Mouse (Mus musculus) neural tube, embryonic 14.5 days (tissue): ENCODE measurements around the gene Gm10272. TPM values are rescaled to one million over a fixed set of nuclear protein-coding genes. Genes with fewer than 3 reads are reported as not detected.
"Not testable (repeated sequence)": the region's sequence is repeated elsewhere in the genome, so short reads cannot be mapped to it uniquely, and the experiment has no call there.

Source experiments
- ATAC-seq: fragments of 200-750 bp; cut with Nextera tagmentation; 2 replicates; pipeline ENCODE4 v1.8.0; 2017; ENCODE audit warnings: low read depth, mild to moderate bottlenecking, moderate TSS enrichment, moderate library complexity
- H3K27ac ChIP-seq: fragments of 300-500 bp; sonication (generic); 2 replicates; pipeline ENCODE4 v1.5.1; 2014; ENCODE audit warnings: low read depth, mild to moderate bottlenecking, control low read depth, low read length, moderate library complexity, mixed read lengths
- H3K27me3 ChIP-seq: fragments of 300-500 bp; sonication (generic); 2 replicates; pipeline ENCODE4 v1.6.1; 2014; ENCODE audit warnings: low read length; ENCODE audit not compliant: control insufficient read depth, insufficient read depth
- H3K36me3 ChIP-seq: fragments of 300-500 bp; sonication (generic); 2 replicates; pipeline ENCODE4 v1.6.1; 2014; ENCODE audit warnings: low read length, mixed read lengths; ENCODE audit not compliant: control insufficient read depth, insufficient read depth
- H3K4me1 ChIP-seq: fragments of 300-500 bp; sonication (generic); 2 replicates; pipeline ENCODE4 v1.6.1; 2014; ENCODE audit warnings: low read length; ENCODE audit not compliant: control insufficient read depth, insufficient read depth
- H3K4me2 ChIP-seq: fragments of 300-500 bp; sonication (generic); 2 replicates; pipeline ENCODE4 v1.6.1; 2014; ENCODE audit warnings: mild to moderate bottlenecking, low read depth, low read length, control low read depth
- H3K4me3 ChIP-seq: fragments of 300-500 bp; sonication (generic); 2 replicates; pipeline ENCODE4 v1.5.1; 2014; ENCODE audit warnings: low read depth, low read length, control low read depth, mixed read lengths
- H3K9ac ChIP-seq: fragments of 300-500 bp; sonication (generic); replicated peaks from 2 replicates; pipeline ENCODE4 v1.6.1; 2014; ENCODE audit warnings: low read depth, mild to moderate bottlenecking, control low read depth, low read length, mixed read lengths
- H3K9me3 ChIP-seq: fragments of 300-500 bp; sonication (generic); 2 replicates; pipeline ENCODE4 v1.6.1; 2016; ENCODE audit warnings: low read length; ENCODE audit not compliant: control insufficient read depth
- WGBS: fragments of 180-500 bp; shearing (Covaris S2); extraction: QIAGEN DNeasy Blood & Tissue Kit; methylation state at CpG from one replicate; pipeline ENCODE4 v1.1.7; 2014; 5-methylcytosine and 5-hydroxymethylcytosine counted together
- polyA plus RNA-seq: library from polyadenylated mRNA; unstranded; fragments of >200 nt; fragmentation: Nextera tagmentation; extraction: Ambion mirVana; gene quantifications from 2 replicates; pipeline ENCODE4 v1.2.1, GENCODE M21; 2014

Gene Gm10272
- polyA plus RNA-seq, 1 experiment from 2014 or later = not detected

DNA sequence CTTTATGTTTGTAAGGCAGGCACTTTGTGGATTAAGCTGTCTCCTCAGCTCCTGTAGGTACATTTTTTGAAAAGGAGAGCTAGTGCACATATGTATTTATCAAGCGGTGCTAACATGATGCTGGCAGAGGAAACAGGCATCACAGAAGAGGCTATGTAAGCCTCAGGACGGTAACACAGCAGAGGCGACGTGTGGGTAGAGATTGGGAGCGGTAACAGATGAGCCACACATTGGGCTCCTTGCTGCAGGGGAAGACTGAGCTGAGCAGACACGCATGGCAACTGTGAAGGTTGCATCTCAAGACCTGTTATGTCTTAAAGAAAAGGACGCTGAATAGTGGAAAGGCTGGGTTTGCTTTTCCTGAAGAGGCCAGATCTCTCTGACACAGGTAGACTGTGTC, 23.4 kb upstream of the Gm10272 start:
- H3K27me3 ChIP-seq = peaks cover 11% of the 10 kb centered on the region; the same call in 1 of the 2 replicates
- H3K9ac ChIP-seq = no peak overlapping the region
- H3K27ac ChIP-seq = no peak overlapping the region

DNA sequence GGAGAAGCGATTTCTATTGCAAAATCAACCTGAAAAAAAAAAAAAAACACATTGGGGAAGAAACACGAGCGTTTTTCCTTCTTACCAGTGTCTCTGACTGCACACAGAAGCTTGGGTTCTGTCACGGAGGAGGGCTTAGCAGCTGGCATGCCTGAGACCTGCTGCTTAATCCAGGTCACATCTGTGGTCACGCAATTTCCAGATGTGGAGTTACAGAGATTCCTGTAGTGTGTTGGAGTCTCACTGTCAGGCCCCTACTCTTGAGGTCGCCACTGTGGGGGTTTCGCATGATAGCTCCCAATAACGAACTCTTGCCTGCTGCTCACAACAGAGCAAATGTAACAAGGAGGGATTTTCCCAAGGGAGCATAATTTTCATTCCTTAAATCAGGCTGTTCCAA, 22.2 kb upstream of the Gm10272 start:
- no peaks in the 10 kb centered on the region for H3K36me3 ChIP-seq
- no peaks in the 10 kb centered on the region for H3K4me1 ChIP-seq
- no peak for ATAC-seq
- H3K4me3 ChIP-seq = no peak overlapping the region
- H3K4me2 ChIP-seq = no peak overlapping the region
- 43% methylated on average over 8 of the region's 8 CpGs for WGBS
- no peaks in the 10 kb centered on the region for H3K9me3 ChIP-seq
- no peak overlapping the region for H3K9ac ChIP-seq
- H3K27ac ChIP-seq = no peak overlapping the region
- H3K27me3 ChIP-seq = peaks cover 10% of the 10 kb centered on the region; the same call in 1 of the 2 replicates

More for the DNA sequence above, 23.4 kb upstream of the Gm10272 start:
- Histone ChIP-seq H3K4me3 (no peak overlapping the region), H3K4me2 (no peak overlapping the region), H3K4me1 (no peaks in the 10 kb centered on the region), H3K36me3 (no peaks in the 10 kb centered on the region), H3K9me3 (no peaks in the 10 kb centered on the region)
- ATAC-seq = no peak
- WGBS = 72% methylated on average over 7 of the region's 7 CpGs

DNA sequence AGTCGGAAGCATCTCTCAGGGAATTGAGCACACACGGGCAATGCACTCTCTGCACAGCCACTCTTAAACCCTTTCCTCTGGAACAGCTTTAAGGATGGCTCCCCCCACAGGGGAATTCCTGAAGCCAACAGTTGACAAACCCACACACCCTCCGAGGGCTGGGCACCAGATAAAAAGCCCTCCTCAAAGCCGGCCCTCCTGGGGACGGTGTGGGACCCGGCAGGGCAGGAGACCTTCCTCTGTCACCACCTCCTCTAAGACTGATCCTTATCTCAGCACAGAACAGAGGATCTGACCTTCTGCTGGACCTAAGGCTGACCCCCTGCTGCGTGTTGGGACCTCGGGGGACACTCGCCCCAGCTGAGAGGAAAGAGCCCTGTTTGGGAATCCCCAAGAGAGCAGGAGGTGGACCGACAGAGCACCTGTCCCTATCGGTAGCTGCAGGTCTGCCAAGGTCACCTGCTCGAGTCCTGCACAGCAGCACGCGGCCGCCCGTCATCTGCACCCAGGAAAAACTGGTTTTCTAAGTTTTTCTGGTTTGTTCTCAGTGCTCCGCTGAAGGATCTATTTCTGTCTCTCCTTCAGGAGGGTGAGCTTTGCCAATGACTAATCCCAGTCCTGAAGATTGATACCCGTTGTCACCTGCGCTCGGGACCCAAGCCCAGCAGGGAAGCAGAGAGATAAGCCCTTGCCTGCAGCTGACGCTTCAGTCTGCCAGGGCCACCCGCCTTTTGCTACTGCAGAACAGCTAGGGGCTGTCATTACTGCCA, 20.3 kb upstream of the Gm10272 start, which contains the start of gene Tspear:
TSS of gene Tspear (plus strand) at position 675 of the 770 bp plus-strand sequence.
- H3K36me3 ChIP-seq = no peaks in the 10 kb centered on the region
- H3K27me3 ChIP-seq = peaks cover 10% of the 10 kb centered on the region; the same call in 1 of the 2 replicates
- no peak within 1 kb of the TSS for H3K4me3 ChIP-seq
- H3K4me1 ChIP-seq = peaks cover 2% of the 10 kb centered on the region; the same call in 1 of the 2 replicates
- 9% methylated on average over 22 of the region's 22 CpGs for WGBS
- no peaks in the 10 kb centered on the region for H3K9me3 ChIP-seq
- no peak within 1 kb of the TSS for H3K4me2 ChIP-seq
- ATAC-seq = no peak
- no peak within 1 kb of the TSS for H3K27ac ChIP-seq
- no peak within 1 kb of the TSS for H3K9ac ChIP-seq

DNA sequence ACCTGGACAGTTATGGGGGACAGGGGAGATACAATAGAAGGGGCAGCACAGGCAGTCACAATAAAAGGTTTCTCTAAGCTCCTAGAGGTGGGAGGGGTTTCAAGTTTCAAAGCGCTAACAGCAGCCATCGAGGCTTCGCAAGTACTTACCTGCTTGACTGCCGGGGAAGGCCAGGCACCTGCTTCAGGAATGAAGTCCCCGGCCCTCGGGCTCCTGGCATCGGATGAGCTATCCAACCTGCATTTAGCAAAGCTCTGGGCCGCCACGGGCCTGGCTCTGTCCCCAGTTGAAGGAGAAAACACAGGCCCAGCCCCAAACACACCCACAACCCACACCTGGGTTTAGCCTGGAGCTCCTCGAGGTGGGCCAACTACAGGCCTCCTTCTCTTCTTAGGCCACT, 19.4 kb upstream of the Gm10272 start:
- Histone ChIP-seq H3K4me1 (peaks cover 2% of the 10 kb centered on the region; the same call in 1 of the 2 replicates), H3K9ac (no peak overlapping the region), H3K9me3 (no peaks in the 10 kb centered on the region), H3K4me2 (no peak overlapping the region), H3K36me3 (no peaks in the 10 kb centered on the region), H3K27ac (no peak overlapping the region), H3K27me3 (peaks cover 10% of the 10 kb centered on the region; the same call in 1 of the 2 replicates), H3K4me3 (no peak overlapping the region)
- WGBS = 27% methylated on average over 10 of the region's 10 CpGs
- ATAC-seq = no peak

DNA sequence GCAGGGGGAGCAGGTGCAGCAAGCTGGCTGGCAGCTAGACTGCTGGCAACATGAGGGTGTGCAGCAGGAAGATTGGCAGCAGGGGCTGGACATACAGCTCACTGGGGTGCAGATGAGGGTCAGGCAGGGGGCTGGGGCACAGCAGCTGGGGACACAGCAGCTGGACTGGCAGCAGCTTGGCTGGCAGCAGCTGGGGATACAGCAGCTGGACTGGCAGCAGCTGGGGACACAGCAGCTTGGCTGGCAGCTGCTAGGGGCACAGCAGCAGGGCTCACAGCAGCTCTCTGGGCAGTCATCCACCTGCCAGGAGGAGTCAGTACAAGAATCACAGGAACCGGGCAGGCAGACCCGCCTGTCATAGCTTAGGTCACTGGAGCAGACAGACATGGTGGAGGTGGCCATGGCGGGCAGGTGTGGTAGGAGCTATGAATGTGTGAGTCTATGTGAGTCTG, 16.0 kb upstream of the Gm10272 start, which contains the start of gene Gm19402:
TSS of gene Gm19402 (minus strand) at position 402 of the 452 bp plus-strand sequence.
- not testable (repeated sequence) for H3K36me3 ChIP-seq, H3K4me2 ChIP-seq, H3K27ac ChIP-seq, ATAC-seq, H3K4me1 ChIP-seq, H3K9me3 ChIP-seq, H3K4me3 ChIP-seq, H3K9ac ChIP-seq
- H3K27me3 ChIP-seq = peaks cover 10% of the 10 kb centered on the region; the same call in 1 of the 2 replicates
- WGBS = 91% methylated on average over 3 of the region's 3 CpGs

DNA sequence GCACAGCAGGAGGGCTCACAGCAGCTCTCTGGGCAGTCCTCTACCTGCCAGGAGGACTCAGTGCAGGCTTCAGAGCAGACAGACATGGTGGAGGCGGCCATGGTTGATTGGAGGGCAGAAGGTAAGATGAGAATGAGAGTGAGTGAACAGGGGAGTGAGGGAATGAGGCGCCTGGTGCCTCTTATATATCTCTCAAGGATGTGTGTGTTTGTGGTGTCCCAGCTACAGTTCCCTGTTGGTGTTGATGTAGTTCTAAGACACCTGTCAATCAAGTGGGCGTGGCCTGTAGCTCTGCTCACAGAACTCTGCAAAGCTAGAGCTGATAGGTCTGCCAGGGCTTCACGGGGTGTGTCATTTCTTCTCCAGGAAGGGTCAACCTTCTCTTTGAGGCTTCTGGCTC, 9.3 kb upstream of the Gm10272 start, which contains the start of gene Gm9508:
TSS of gene Gm9508 (minus strand) at position 101 of the 400 bp plus-strand sequence.
- WGBS = 42% methylated on average over 4 of the region's 4 CpGs
- Histone ChIP-seq H3K36me3 (no peaks in the 10 kb centered on the region), H3K27me3 (no peaks in the 10 kb centered on the region)

DNA sequence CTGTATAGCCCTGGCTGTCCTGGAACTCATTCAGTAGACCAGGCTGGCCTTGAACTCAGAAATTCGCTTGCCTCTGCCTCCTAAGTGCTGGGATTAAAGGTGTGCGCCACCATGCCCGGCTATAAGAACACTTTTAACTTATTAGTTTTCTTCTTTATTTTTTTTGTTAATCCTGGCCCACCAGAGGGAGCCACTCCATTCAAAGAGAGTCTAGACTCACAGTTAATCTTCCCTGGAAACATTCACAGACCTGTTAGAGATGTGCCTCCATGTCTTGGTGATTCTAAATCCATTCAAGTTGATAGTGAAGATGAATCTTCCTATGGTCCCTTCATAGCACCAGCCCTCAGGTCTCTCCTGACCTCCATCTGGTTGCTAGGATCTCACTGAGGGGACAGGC, 3.4 kb downstream of the Gm10272 start:
- Histone ChIP-seq H3K4me3 (no peak overlapping the region), H3K9ac (no peak overlapping the region), H3K27me3 (no peaks in the 10 kb centered on the region), H3K9me3 (no peaks in the 10 kb centered on the region; the same call in 1 of the 2 replicates), H3K4me1 (no peaks in the 10 kb centered on the region), H3K4me2 (no peak overlapping the region), H3K36me3 (no peaks in the 10 kb centered on the region), H3K27ac (no peak overlapping the region)
- ATAC-seq = no peak
- WGBS = 83% methylated on average over 3 of the region's 3 CpGs

More for the DNA sequence above, 9.3 kb upstream of the Gm10272 start, which contains the start of gene Gm9508:
- Histone ChIP-seq H3K9me3 (no peaks in the 10 kb centered on the region), H3K9ac (no peak within 1 kb of the TSS), H3K4me3 (no peak within 1 kb of the TSS), H3K27ac (no peak within 1 kb of the TSS), H3K4me1 (no peaks in the 10 kb centered on the region), H3K4me2 (no peak within 1 kb of the TSS)
- ATAC-seq = no peak

DNA sequence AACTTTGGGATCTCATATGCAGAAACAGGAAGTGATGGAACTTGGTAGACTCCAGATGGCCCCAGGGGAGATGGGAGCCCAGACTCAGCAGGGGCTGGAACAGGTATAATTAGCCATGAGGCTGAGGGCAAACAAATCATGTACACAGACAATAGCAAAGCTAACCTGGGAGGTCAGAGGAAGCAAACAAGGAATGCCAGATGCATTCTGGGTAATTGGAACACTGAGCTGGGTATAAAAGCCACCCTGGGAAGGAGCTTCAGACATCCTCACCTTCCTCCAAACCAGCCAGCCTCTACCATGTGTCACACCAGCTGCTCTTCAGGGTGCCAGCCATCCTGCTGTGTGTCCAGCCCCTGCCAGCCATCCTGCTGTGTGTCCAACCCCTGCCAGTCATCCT, 4.7 kb downstream of the Gm10272 start, which contains the start of gene Gm10024:
TSS of gene Gm10024 (plus strand) at position 301 of the 400 bp plus-strand sequence.
- H3K9ac ChIP-seq, H3K36me3 ChIP-seq, H3K27me3 ChIP-seq, H3K4me1 ChIP-seq, H3K27ac ChIP-seq, H3K4me3 ChIP-seq, ATAC-seq, H3K9me3 ChIP-seq, H3K4me2 ChIP-seq: not testable (repeated sequence)

DNA sequence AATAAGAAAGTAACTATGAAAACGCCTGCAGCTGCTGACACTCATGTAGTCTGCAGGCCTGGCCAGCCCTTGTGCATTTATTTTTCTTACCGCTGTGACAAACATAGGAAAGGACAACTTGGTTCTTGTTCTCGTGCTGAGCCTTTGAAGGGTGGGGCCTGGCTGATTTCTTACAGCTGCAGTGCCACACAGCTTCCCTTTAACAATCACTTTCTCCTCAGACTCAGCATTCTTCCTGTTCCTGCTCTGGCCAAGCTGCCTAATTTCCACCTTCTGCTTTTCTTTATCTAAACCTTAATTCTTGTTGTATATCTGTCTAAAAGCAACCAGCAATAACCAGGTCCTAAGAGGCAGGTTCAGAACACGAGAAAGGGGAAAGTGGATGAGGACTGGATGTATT, 7.3 kb downstream of the Gm10272 start:
- Histone ChIP-seq H3K36me3 (no peaks in the 10 kb centered on the region), H3K4me3 (no peak overlapping the region), H3K9ac (no peak overlapping the region), H3K4me2 (no peak overlapping the region), H3K4me1 (no peaks in the 10 kb centered on the region), H3K27me3 (no peaks in the 10 kb centered on the region), H3K27ac (no peak overlapping the region), H3K9me3 (no peaks in the 10 kb centered on the region; the same call in 1 of the 2 replicates)
- WGBS = 67% methylated on average over 4 of the region's 4 CpGs
- ATAC-seq = no peak
